Mouse (Mus musculus) liver, adult 2 months (tissue): Measurements from ENCODE around the gene Hgf.

Experiments used
- CTCF ChIP-seq: fragments of 200-500 bp; IDR thresholded peaks from 2 replicates; pipeline ENCODE4 v1.5.1; 2011; ENCODE audit warnings: low read depth, low read length, control low read depth
- POLR2A ChIP-seq: fragments of 200-500 bp; IDR thresholded peaks from 2 replicates; pipeline ENCODE4 v1.6.1; 2011; ENCODE audit warnings: low read length, control low read depth; ENCODE audit not compliant: insufficient read depth; ENCODE audit errors: extremely low read depth

- no peak for TF ChIP-seq CTCF
- no peak for TF ChIP-seq POLR2A
Measured at GRCm38 (mm10) chr5:16632996-16633395, 79.7 kb downstream of the Hgf start.
